8 mouse cellular contexts compared by ENCODE assay signal in the genomic region with DNA sequence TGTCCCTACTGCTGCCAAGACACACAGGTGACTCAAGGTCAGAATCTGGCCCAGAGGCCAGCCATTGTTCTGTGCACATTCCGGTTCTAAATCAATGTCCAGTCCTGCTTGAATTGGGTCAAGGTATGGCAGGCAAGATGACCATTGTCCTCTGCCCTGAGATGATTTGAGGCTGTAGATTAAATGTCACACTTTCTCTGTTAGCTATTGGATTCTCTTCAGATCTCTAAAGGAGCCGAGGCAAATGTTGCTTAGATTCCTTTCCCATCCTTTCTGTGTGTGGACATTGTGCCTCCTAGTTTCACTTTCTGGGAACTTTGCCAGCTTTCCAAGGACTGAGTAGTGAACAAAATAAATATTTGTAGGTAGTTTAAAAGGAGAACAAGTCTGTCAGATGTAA.
A peak's percentile ranks its signal among the peaks of the same experiment; 100 is the strongest.
DNase-seq lines count a peak whose midpoint lies in the region; ATAC-seq and TF ChIP-seq lines count a peak whose summit lies in the region.
"Had no signal": no experiment of that assay in that cellular context is flagged by ENCODE, and none has a peak within 500 bp of the region (broad histone marks: within the 10 kb centered on the region; RNA-seq: fewer than 3 reads in every experiment).

No protein-coding gene starts in this region.

- H3K9ac ChIP-seq in intestine, embryonic 15.5 days, result no peak overlapping the region
- no peak overlapping the region for H3K9ac ChIP-seq in intestine, postnatal 0 days (ENCODE audit: low read depth, low read length)
- no peak overlapping the region for H3K9ac ChIP-seq in embryonic facial prominence, embryonic 14.5 days (ENCODE audit: low read depth, low read length)

- H3K27ac ChIP-seq in intestine, embryonic 15.5 days, result peak overlapping the region; percentile 44; the same call in 1 of the 2 replicates
- no peak overlapping the region for H3K27ac ChIP-seq in intestine, postnatal 0 days (ENCODE audit: low read depth, low read length)
- H3K27ac ChIP-seq in embryonic facial prominence, embryonic 14.5 days (replicated peaks; ENCODE audit: low read depth, low read length), result no peak overlapping the region
- H3K27ac ChIP-seq: neural tube, embryonic 13.5 days had no signal

- DNase-seq in embryonic facial prominence, embryonic 14.5 days (ENCODE audit: low spot score), result peak; percentile 84
- DNase-seq in kidney, adult 18-20 months, result peak; percentile 52
- peak; percentile 54 for DNase-seq in retina, postnatal 1 day
- DNase-seq in cerebellum, postnatal 25 days, result no peak
- DNase-seq in left cerebral cortex, postnatal 25 days (ENCODE audit: low spot score in 2 of 2), result no peak

- H3K9me3 ChIP-seq in intestine, embryonic 15.5 days, result no peaks in the 10 kb centered on the region
- H3K9me3 ChIP-seq in intestine, postnatal 0 days (ENCODE audit: control insufficient read depth), result no peaks in the 10 kb centered on the region
- H3K9me3 ChIP-seq in embryonic facial prominence, embryonic 14.5 days (ENCODE audit: control insufficient read depth, low read length), result no peaks in the 10 kb centered on the region
- H3K9me3 ChIP-seq: neural tube, embryonic 13.5 days had no signal

- no peaks in the 10 kb centered on the region for H3K36me3 ChIP-seq in intestine, embryonic 15.5 days
- H3K36me3 ChIP-seq in intestine, postnatal 0 days (ENCODE audit: control insufficient read depth, insufficient read depth), result no peaks in the 10 kb centered on the region
- H3K36me3 ChIP-seq in embryonic facial prominence, embryonic 14.5 days (ENCODE audit: control insufficient read depth, insufficient read depth, low read length), result no peaks in the 10 kb centered on the region
- H3K36me3 ChIP-seq: neural tube, embryonic 13.5 days had no signal

- H3K4me2 ChIP-seq in intestine, embryonic 15.5 days (replicated peaks), result no peak overlapping the region; the same call in 1 of the 2 replicates
- no peak overlapping the region for H3K4me2 ChIP-seq in intestine, postnatal 0 days (replicated peaks; ENCODE audit: low read depth)
- no peak overlapping the region for H3K4me2 ChIP-seq in embryonic facial prominence, embryonic 14.5 days (ENCODE audit: low read depth, low read length)

- H3K4me3 ChIP-seq in intestine, embryonic 15.5 days (replicated peaks), result no peak overlapping the region
- H3K4me3 ChIP-seq in intestine, postnatal 0 days (ENCODE audit: low read depth, low read length), result no peak overlapping the region
- H3K4me3 ChIP-seq in embryonic facial prominence, embryonic 14.5 days (ENCODE audit: low read depth, low read length), result no peak overlapping the region

- ATAC-seq in intestine, embryonic 15.5 days, result no peak
- no peak for ATAC-seq in intestine, postnatal 0 days
- ATAC-seq in embryonic facial prominence, embryonic 14.5 days (ENCODE audit: low read depth), result no peak

- peaks cover 8% of the 10 kb centered on the region; the same call in 1 of the 2 replicates for H3K4me1 ChIP-seq in intestine, embryonic 15.5 days (replicated peaks)
- peaks cover 2% of the 10 kb centered on the region; the same call in 1 of the 2 replicates for H3K4me1 ChIP-seq in intestine, postnatal 0 days (replicated peaks; ENCODE audit: control insufficient read depth, insufficient read depth, low read length)
- H3K4me1 ChIP-seq in embryonic facial prominence, embryonic 14.5 days (ENCODE audit: control insufficient read depth, insufficient read depth, low read length), result no peaks in the 10 kb centered on the region; the same call in 1 of the 2 replicates

- no peak for TF ChIP-seq CTCF in intestine, postnatal 0 days (IDR thresholded peaks at IDR 0.05; ENCODE audit: low read depth)

- intact Hi-C loops in left cerebral cortex, postnatal 25 days (cut with DNase I), result no loop called here

- no peaks in the 10 kb centered on the region for H3K27me3 ChIP-seq in intestine, embryonic 15.5 days (replicated peaks)
- no peaks in the 10 kb centered on the region for H3K27me3 ChIP-seq in intestine, postnatal 0 days (replicated peaks; ENCODE audit: control insufficient read depth, insufficient read depth, low read length)
- no peaks in the 10 kb centered on the region for H3K27me3 ChIP-seq in embryonic facial prominence, embryonic 14.5 days (replicated peaks; ENCODE audit: control insufficient read depth, insufficient read depth, low read length)

- WGBS in intestine, embryonic 15.5 days, result 38% methylated on average over 2 of the region's 2 CpGs
- WGBS in intestine, postnatal 0 days, result 44% methylated on average over 2 of the region's 2 CpGs
- 46% methylated on average over 2 of the region's 2 CpGs for WGBS in embryonic facial prominence, embryonic 14.5 days

Comparison
In these comparisons a context has a peak if more than half of its experiments do, and no peak if none do; other contexts are left out.
1. DNase-seq: peak in embryonic facial prominence, embryonic 14.5 days (single experiment), kidney, adult 18-20 months (single experiment) and retina, postnatal 1 day (single experiment); none in cerebellum, postnatal 25 days (0 of 2) and left cerebral cortex, postnatal 25 days (0 of 2).